ENCODE assay signal across 15 mouse cellular contexts in the genomic region with DNA sequence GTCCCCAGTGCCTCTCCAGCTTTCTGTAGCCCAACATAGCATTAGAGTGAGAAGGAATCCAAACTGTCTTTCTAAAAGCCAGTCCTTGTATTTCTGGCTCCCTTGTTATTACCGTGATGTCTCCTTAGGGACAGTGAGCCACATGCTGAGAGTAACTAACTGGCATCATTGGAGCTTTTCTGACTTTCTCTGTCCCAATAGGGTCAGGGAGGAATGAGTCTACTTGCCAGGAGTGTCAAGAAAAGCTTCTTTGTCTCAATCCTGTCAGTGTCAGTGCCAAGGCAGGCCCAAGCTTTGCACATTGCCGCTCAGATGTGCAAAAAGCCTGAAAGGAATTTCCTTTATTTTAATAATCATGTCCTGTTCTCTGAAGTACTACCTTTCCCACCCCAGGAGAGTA. TPM values are rescaled to one million over a fixed set of nuclear protein-coding genes. Genes with fewer than 3 reads are reported as not detected.
DNase-seq lines count a peak whose midpoint lies in the region; ATAC-seq lines count a peak whose summit lies in the region.
"Had no signal": no experiment of that assay in that cellular context is flagged by ENCODE, and none has a peak within 500 bp of the region (broad histone marks: within the 10 kb centered on the region; RNA-seq: fewer than 3 reads in every experiment).

No protein-coding gene starts in this region.

- WGBS in limb, embryonic 11.5 days: 83% methylated on average over 2 of the region's 2 CpGs
- 84% methylated on average over 2 of the region's 2 CpGs for WGBS in limb, embryonic 10.5 days

- no peak overlapping the region for H3K4me2 ChIP-seq in limb, embryonic 11.5 days (ENCODE audit: low read depth, severe bottlenecking)
- H3K4me2 ChIP-seq: forebrain, embryonic 15.5 days; heart, embryonic 13.5 days had no signal

- H3K4me3 ChIP-seq in limb, embryonic 11.5 days (ENCODE audit: low read depth, low read length): no peak overlapping the region
- no peak overlapping the region for H3K4me3 ChIP-seq in limb, embryonic 10.5 days
- H3K4me3 ChIP-seq: forebrain, embryonic 15.5 days; heart, embryonic 13.5 days had no signal

- peaks cover under 1% of the 10 kb centered on the region; the same call in 1 of the 2 replicates for H3K4me1 ChIP-seq in limb, embryonic 11.5 days (ENCODE audit: control insufficient read depth, insufficient read depth, low read length)
- H3K4me1 ChIP-seq in limb, embryonic 10.5 days: peaks cover 1% of the 10 kb centered on the region; the same call in 1 of the 2 replicates
- H3K4me1 ChIP-seq: forebrain, embryonic 15.5 days; heart, embryonic 13.5 days had no signal

- no peaks in the 10 kb centered on the region for H3K27me3 ChIP-seq in limb, embryonic 11.5 days (ENCODE audit: control insufficient read depth, insufficient read depth, low read length)
- H3K27me3 ChIP-seq in limb, embryonic 10.5 days (ENCODE audit: low read depth, poor library complexity, severe bottlenecking): no peaks in the 10 kb centered on the region
- H3K27me3 ChIP-seq: forebrain, embryonic 15.5 days had no signal

- no peak for ATAC-seq in limb, embryonic 11.5 days (ENCODE audit: insufficient number of reproducible peaks, low FRiP score, low TSS enrichment, low read depth)
- ATAC-seq: forebrain, embryonic 15.5 days; intestine, embryonic 16.5 days had no signal

- no peaks in the 10 kb centered on the region for H3K36me3 ChIP-seq in limb, embryonic 11.5 days (ENCODE audit: control insufficient read depth, insufficient read depth, low read length)
- no peaks in the 10 kb centered on the region for H3K36me3 ChIP-seq in limb, embryonic 10.5 days
- H3K36me3 ChIP-seq: forebrain, embryonic 15.5 days; heart, embryonic 13.5 days had no signal

- no peaks in the 10 kb centered on the region for H3K9me3 ChIP-seq in limb, embryonic 11.5 days (ENCODE audit: control insufficient read depth, low read length)
- no peaks in the 10 kb centered on the region for H3K9me3 ChIP-seq in limb, embryonic 10.5 days (replicated peaks)
- H3K9me3 ChIP-seq: forebrain, embryonic 15.5 days; heart, embryonic 13.5 days had no signal

- peak; percentile 74 for DNase-seq in heart, adult 11 months
- DNase-seq in heart, adult 8-10 months (ENCODE audit: low spot score): no peak
- DNase-seq in limb, embryonic 11.5 days (ENCODE audit: low spot score): peak; percentile 3
- DNase-seq in limb, embryonic 10.5 days (ENCODE audit: low spot score): no peak
- peak; percentile 38 for DNase-seq in adipocyte (ENCODE audit: low spot score)
- DNase-seq in embryo, embryonic 11 days: no peak
- DNase-seq: adrenal gland, postnatal 10 days; cerebellum, adult 11 months; cerebellum, adult 8-10 months; cerebellum, postnatal 36 days; gastrocnemius, postnatal 10 days; heart, postnatal 36 days had no signal

- H3K9ac ChIP-seq in limb, embryonic 11.5 days (ENCODE audit: low read length): no peak overlapping the region
- H3K9ac ChIP-seq: forebrain, embryonic 15.5 days; heart, embryonic 13.5 days had no signal

- no peak overlapping the region for H3K27ac ChIP-seq in limb, embryonic 11.5 days (replicated peaks; ENCODE audit: low read depth, low read length)
- H3K27ac ChIP-seq in limb, embryonic 10.5 days: no peak overlapping the region
- H3K27ac ChIP-seq: forebrain, embryonic 15.5 days; heart, embryonic 13.5 days had no signal

RNA-seq across cellular contexts. Expression of gene Fjx1, which starts 23.8 kb away (rescaled TPM):
- under 1 TPM; 0.25 to 0.63 (median 0.51) TPM for total RNA-seq in heart, adult 8-10 months (2022)
- 13.7 and 16.7 TPM in 2 replicates for polyA plus RNA-seq in limb, embryonic 11.5 days (2014; fragmentation: Nextera tagmentation; extraction: Ambion mirVana)
- 16.0 and 16.4 TPM in 2 replicates for polyA plus RNA-seq in limb, embryonic 10.5 days (2016; fragmentation: Nextera tagmentation; extraction: Ambion mirVana)

Comparison
In these comparisons a context has a peak if more than half of its experiments do, and no peak if none do; other contexts are left out.
1. DNase-seq: peak in heart, adult 11 months (single experiment), limb, embryonic 11.5 days (single experiment) and adipocyte (single experiment); none in heart, adult 8-10 months (single experiment), limb, embryonic 10.5 days (single experiment) and embryo, embryonic 11 days (single experiment).